Mouse (Mus musculus) limb, embryonic 12.5 days (tissue): ENCODE results near the gene Fcho1. TPM values are rescaled to one million over a fixed set of nuclear protein-coding genes. Genes with fewer than 3 reads are reported as not detected.

Experiments used
- ATAC-seq: fragments of 200-750 bp; cut with Nextera tagmentation; 2 replicates; pipeline ENCODE4 v1.8.0; 2017; ENCODE audit warnings: low read depth, moderate TSS enrichment; ENCODE audit not compliant: insufficient number of reproducible peaks, insufficient read depth, low FRiP score, low TSS enrichment
- H3K27ac ChIP-seq: fragments of 300-500 bp; sonication (generic); 2 replicates; pipeline ENCODE4 v1.5.1; 2016; ENCODE audit warnings: mild to moderate bottlenecking, moderate library complexity
- H3K27me3 ChIP-seq: fragments of 300-500 bp; sonication (generic); 2 replicates; pipeline ENCODE4 v1.6.1; 2016; ENCODE audit warnings: mild to moderate bottlenecking, moderate library complexity
- H3K36me3 ChIP-seq: fragments of 300-500 bp; sonication (generic); 2 replicates; pipeline ENCODE4 v1.6.1; 2016; ENCODE audit warnings: mild to moderate bottlenecking, moderate library complexity
- H3K4me1 ChIP-seq: fragments of 300-500 bp; sonication (generic); replicated peaks from 2 replicates; pipeline ENCODE4 v1.6.1; 2016
- H3K4me2 ChIP-seq: fragments of 300-500 bp; sonication (generic); 2 replicates; pipeline ENCODE4 v1.6.1; 2016; ENCODE audit warnings: mild to moderate bottlenecking, moderate library complexity
- H3K4me3 ChIP-seq: fragments of 300-500 bp; sonication (generic); replicated peaks from 2 replicates; pipeline ENCODE4 v1.5.1; 2016; ENCODE audit warnings: mild to moderate bottlenecking
- H3K9ac ChIP-seq: fragments of 300-500 bp; sonication (generic); replicated peaks from 2 replicates; pipeline ENCODE4 v1.6.1; 2016; ENCODE audit warnings: mild to moderate bottlenecking, moderate library complexity
- H3K9me3 ChIP-seq: fragments of 300-500 bp; sonication (generic); 2 replicates; pipeline ENCODE4 v1.6.1; 2016; ENCODE audit warnings: mild to moderate bottlenecking, moderate library complexity
- WGBS: fragments of 180-500 bp; shearing (Covaris S2); methylation state at CpG from one replicate; pipeline ENCODE4 v1.1.7; 2016; 5-methylcytosine and 5-hydroxymethylcytosine counted together
- polyA plus RNA-seq: library from polyadenylated mRNA; unstranded; fragments of >200 nt; fragmentation: Nextera tagmentation; extraction: Ambion mirVana; gene quantifications from 2 replicates; pipeline ENCODE4 v1.2.1, GENCODE M21; 2016

The Fcho1 gene
- polyA plus RNA-seq, 1 experiment from 2014 or later = 5.5 TPM

DNA sequence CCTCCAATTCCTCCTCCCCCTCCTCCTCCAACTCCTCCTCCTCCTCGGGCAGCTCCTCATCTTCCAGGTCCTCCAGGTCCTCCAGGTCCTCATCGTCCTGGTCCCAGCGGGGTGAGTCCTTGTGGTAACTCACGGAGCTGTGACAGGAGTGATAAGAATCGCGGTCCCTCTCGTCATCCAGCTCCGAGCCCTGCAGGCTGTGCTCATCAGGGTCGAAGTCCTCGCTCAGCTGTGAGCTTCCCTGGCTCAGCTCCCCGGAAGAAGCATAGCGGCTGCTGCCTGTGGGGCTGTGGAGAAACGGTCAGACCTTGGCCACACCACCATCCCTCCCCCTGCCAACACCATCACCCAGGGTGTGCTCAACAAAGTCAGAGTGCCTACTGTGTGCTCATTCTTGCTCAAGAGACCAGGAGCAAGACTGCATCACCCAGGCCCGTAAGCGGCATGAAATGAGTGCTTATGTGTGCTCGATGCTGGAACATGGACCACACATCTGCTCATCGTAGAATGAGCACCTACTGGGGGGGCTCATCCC, 66.9 kb downstream of the Fcho1 start:
- H3K27ac ChIP-seq = no peak overlapping the region
- no peaks in the 10 kb centered on the region for H3K36me3 ChIP-seq
- H3K9ac ChIP-seq = no peak overlapping the region
- 32% methylated on average over 17 of the region's 17 CpGs for WGBS
- no peak overlapping the region for H3K4me2 ChIP-seq
- no peak overlapping the region for H3K4me3 ChIP-seq
- H3K4me1 ChIP-seq = peaks cover 4% of the 10 kb centered on the region
- no peaks in the 10 kb centered on the region for H3K9me3 ChIP-seq
- H3K27me3 ChIP-seq = peaks cover 97% of the 10 kb centered on the region
- ATAC-seq = no peak

Other genes starting within 250 kb of the Fcho1 start
- gene Ano8, start 239.8 kb downstream of the Fcho1 start, polyA plus RNA-seq = 6.8 and 6.9 TPM in 2 replicates
- gene Gtpbp3, start 237.6 kb downstream of the Fcho1 start, polyA plus RNA-seq = 22.1 and 23.2 TPM in 2 replicates
- 59.2 and 62.5 TPM in 2 replicates for gene Plvap, start 214.0 kb downstream of the Fcho1 start, polyA plus RNA-seq
- gene Ccdc194, start 200.0 kb downstream of the Fcho1 start, polyA plus RNA-seq = 0.25 and 0.49 TPM in 2 replicates
- gene Bst2, start 188.3 kb downstream of the Fcho1 start, polyA plus RNA-seq = 8.1 and 11.3 TPM in 2 replicates
- 64.3 and 69.1 TPM in 2 replicates for gene Mvb12a, start 182.8 kb downstream of the Fcho1 start, polyA plus RNA-seq
- 0.13 and 0.26 TPM in 2 replicates for gene Tmem221, start 166.8 kb downstream of the Fcho1 start, polyA plus RNA-seq
- gene Nxnl1, start 159.1 kb downstream of the Fcho1 start, polyA plus RNA-seq = not detected in 2 replicates
- gene Slc27a1, start 156.8 kb downstream of the Fcho1 start, polyA plus RNA-seq = 45.5 and 50.0 TPM in 2 replicates
- 228 and 243 TPM in 2 replicates for gene Pgls, start 133.5 kb downstream of the Fcho1 start, polyA plus RNA-seq
- gene Fam129c, start 128.1 kb downstream of the Fcho1 start, polyA plus RNA-seq = 4.6 and 6.6 TPM in 2 replicates
- 61.4 and 65.9 TPM in 2 replicates for gene Colgalt1, start 114.7 kb downstream of the Fcho1 start, polyA plus RNA-seq
- gene Unc13a, start 54.0 kb downstream of the Fcho1 start, polyA plus RNA-seq = 0.60 and 0.86 TPM in 2 replicates
- 3.8 and 4.4 TPM in 2 replicates for gene Jak3, start 49.4 kb downstream of the Fcho1 start, polyA plus RNA-seq
- gene Insl3, start 36.5 kb downstream of the Fcho1 start, polyA plus RNA-seq = 0.54 and 0.64 TPM in 2 replicates
- 0.70 and 1.1 TPM in 2 replicates for gene B3gnt3, start 23.9 kb downstream of the Fcho1 start, polyA plus RNA-seq
- gene Zfp709, start 156.3 kb upstream of the Fcho1 start, polyA plus RNA-seq = 5.6 and 6.0 TPM in 2 replicates
- gene Zfp882, start 182.9 kb upstream of the Fcho1 start, polyA plus RNA-seq = 10.0 and 10.2 TPM in 2 replicates
- 30.9 and 32.8 TPM in 2 replicates for gene Zfp617, start 182.9 kb upstream of the Fcho1 start, polyA plus RNA-seq
- gene Zfp961, start 225.3 kb upstream of the Fcho1 start, polyA plus RNA-seq = 19.2 and 20.7 TPM in 2 replicates